Mouse (Mus musculus) stomach, embryonic 16.5 days (tissue): ENCODE results near the gene Gm45799. TPM values are rescaled to one million over a fixed set of nuclear protein-coding genes. Genes with fewer than 3 reads are reported as not detected.
A peak's percentile ranks its signal among the peaks of the same experiment; 100 is the strongest.

ENCODE experiments used
- ATAC-seq: fragments of 200-750 bp; cut with Nextera tagmentation; 2 replicates; pipeline ENCODE4 v1.8.0; 2017; ENCODE audit warnings: moderate number of reproducible peaks, moderate TSS enrichment; ENCODE audit not compliant: insufficient read depth, low FRiP score
- H3K27ac ChIP-seq: fragments of 300-500 bp; sonication (generic); 2 replicates; pipeline ENCODE4 v1.5.1; 2014; ENCODE audit warnings: low read length
- H3K27me3 ChIP-seq: fragments of 300-500 bp; sonication (generic); 2 replicates; pipeline ENCODE4 v1.6.1; 2014; ENCODE audit warnings: low read length, control low read depth, mixed read lengths; ENCODE audit not compliant: control insufficient read depth, insufficient read depth
- H3K36me3 ChIP-seq: fragments of 300-500 bp; sonication (generic); 2 replicates; pipeline ENCODE4 v1.6.1; 2014; ENCODE audit warnings: low read length; ENCODE audit not compliant: control insufficient read depth, insufficient read depth
- H3K4me1 ChIP-seq: fragments of 300-500 bp; sonication (generic); 2 replicates; pipeline ENCODE4 v1.6.1; 2014; ENCODE audit warnings: low read length, control low read depth, mixed read lengths; ENCODE audit not compliant: control insufficient read depth, insufficient read depth
- H3K4me2 ChIP-seq: fragments of 300-500 bp; sonication (generic); 2 replicates; pipeline ENCODE4 v1.6.1; 2014; ENCODE audit warnings: low read depth, low read length, mixed read lengths
- H3K4me3 ChIP-seq: fragments of 300-500 bp; sonication (generic); replicated peaks from 2 replicates; pipeline ENCODE4 v1.5.1; 2014; ENCODE audit warnings: mild to moderate bottlenecking, low read length
- H3K9ac ChIP-seq: fragments of 300-500 bp; sonication (generic); 2 replicates; pipeline ENCODE4 v1.6.1; 2014; ENCODE audit warnings: low read length
- H3K9me3 ChIP-seq: fragments of 300-500 bp; sonication (generic); replicated peaks from 2 replicates; pipeline ENCODE4 v1.6.1; 2016; ENCODE audit warnings: low read length, control low read depth; ENCODE audit not compliant: control insufficient read depth
- WGBS: fragments of 180-500 bp; shearing (Covaris S2); extraction: QIAGEN DNeasy Blood & Tissue Kit; methylation state at CpG from one replicate; pipeline ENCODE4 v1.1.7; 2014; 5-methylcytosine and 5-hydroxymethylcytosine counted together
- polyA plus RNA-seq: library from polyadenylated mRNA; unstranded; fragments of >200 nt; fragmentation: Nextera tagmentation; extraction: Ambion mirVana; gene quantifications from 2 replicates; pipeline ENCODE4 v1.2.1, GENCODE M21; 2015

The Gm45799 gene
- polyA plus RNA-seq, 1 experiment from 2014 or later: 21.1 TPM

DNA sequence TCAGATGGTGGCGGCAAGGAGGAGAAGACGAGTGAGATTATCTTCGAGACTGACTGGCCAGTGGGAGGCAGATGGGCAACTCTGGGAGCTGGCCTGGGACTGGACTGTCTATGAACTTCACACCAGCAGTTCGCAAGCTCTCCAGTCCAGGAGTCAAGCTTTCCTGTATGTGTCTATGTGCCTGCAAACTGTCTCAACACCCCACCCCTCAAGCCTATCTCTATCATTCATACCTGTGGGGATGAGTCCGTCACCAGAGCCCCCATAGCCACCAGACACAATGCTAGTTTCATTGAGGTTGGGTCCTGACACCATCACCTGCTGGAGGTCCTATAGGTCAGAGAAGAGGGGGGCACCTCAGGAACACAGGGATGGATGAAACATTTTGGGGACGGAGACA lies 1.6 kb upstream of the Gm45799 start:
- no peak overlapping the region for H3K9ac ChIP-seq
- 95% methylated on average over 6 of the region's 6 CpGs for WGBS
- no peak overlapping the region for H3K4me2 ChIP-seq
- H3K9me3 ChIP-seq: no peaks in the 10 kb centered on the region
- no peak overlapping the region for H3K27ac ChIP-seq
- H3K27me3 ChIP-seq: no peaks in the 10 kb centered on the region
- no peak for ATAC-seq
- H3K4me3 ChIP-seq: no peak overlapping the region
- no peaks in the 10 kb centered on the region for H3K36me3 ChIP-seq
- peaks cover 16% of the 10 kb centered on the region for H3K4me1 ChIP-seq

DNA sequence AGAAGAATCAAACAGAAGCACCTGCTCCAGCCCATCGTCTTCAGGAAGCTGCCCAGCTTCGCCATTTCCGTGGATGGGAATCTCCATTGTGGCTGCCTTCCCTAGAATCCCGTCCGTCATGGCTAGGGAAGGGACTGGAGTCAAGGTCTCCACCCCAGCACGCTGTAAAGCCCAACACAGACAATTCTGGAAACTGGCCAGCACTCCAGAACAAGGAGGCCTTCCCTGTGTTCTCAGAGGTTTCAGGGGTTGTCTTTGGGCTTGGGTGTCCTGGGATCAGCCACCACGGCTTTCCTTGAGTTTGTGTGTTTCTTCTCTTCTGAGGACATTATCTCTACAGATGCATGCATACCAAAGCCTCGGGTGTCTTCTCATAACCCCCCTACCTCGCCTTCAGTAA lies 1.0 kb upstream of the Gm45799 start:
- H3K36me3 ChIP-seq: no peaks in the 10 kb centered on the region
- WGBS: 65% methylated on average over 9 of the region's 9 CpGs

DNA sequence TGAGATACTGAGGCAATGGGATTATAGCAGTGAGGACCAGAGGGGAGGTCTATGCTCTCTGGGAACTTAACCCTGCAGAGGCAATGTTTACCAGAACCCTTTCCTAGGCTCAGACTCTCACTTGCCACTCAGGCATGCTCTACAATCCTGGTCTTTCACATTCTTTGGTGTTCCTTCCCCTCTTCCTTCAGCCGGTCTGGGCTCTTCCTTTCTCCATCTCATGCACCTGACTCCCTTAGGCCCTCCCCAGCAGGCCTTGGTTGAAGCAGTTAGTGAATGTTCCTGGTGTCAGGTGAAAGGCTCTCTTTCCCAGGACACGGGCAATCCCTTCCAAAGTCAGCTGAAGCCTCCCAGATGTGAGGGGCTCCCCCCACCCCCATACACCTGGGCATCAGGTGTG lies 596 bp upstream of the Gm45799 start, which contains the start of gene Timm10b:
TSS of gene Timm10b (plus strand) at position 301 of the 400 bp plus-strand sequence.
- Histone ChIP-seq H3K9ac (peak within 1 kb of the TSS; percentile 91), H3K36me3 (no peaks in the 10 kb centered on the region), H3K4me3 (peak within 1 kb of the TSS; percentile 84), H3K4me2 (peak within 1 kb of the TSS; percentile 87), H3K9me3 (no peaks in the 10 kb centered on the region), H3K27me3 (no peaks in the 10 kb centered on the region), H3K27ac (peak within 1 kb of the TSS; percentile 90), H3K4me1 (peaks cover 16% of the 10 kb centered on the region)
- 0% methylated on average over 2 of the region's 2 CpGs for WGBS
- peak; percentile 4 for ATAC-seq

More for the DNA sequence above, 1.0 kb upstream of the Gm45799 start:
- peak overlapping the region; percentile 84 for H3K4me3 ChIP-seq
- H3K9me3 ChIP-seq: no peaks in the 10 kb centered on the region
- H3K27ac ChIP-seq: 0 out of 2 replicates have a peak overlapping the region, but pooled peaks have one; percentile 42
- no peaks in the 10 kb centered on the region for H3K27me3 ChIP-seq
- ATAC-seq: no peak
- H3K9ac ChIP-seq: peak overlapping the region; percentile 91
- peak overlapping the region; percentile 87 for H3K4me2 ChIP-seq
- H3K4me1 ChIP-seq: peaks cover 16% of the 10 kb centered on the region

DNA sequence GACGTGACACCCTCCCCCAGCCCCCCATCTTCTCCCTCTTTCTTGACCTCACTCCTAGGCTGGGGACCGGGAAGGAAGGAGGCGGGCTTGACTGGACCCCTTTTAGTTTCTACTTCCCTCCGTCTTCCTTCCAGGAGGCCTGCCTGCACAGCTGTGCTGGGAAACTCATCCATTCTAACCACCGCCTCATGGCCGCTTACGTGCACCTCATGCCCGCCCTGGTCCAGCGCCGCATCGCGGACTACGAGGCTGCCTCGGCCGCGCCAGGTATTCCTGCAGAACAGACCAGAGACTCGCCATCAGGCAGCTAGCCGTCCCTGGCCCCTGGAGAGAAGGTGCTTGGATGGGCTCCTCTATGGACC lies 523 bp downstream of the Gm45799 start:
- Histone ChIP-seq H3K4me2 (peak overlapping the region; percentile 87), H3K27me3 (no peaks in the 10 kb centered on the region), H3K9ac (peak overlapping the region; percentile 77), H3K27ac (peak overlapping the region; percentile 90), H3K36me3 (no peaks in the 10 kb centered on the region), H3K9me3 (no peaks in the 10 kb centered on the region), H3K4me1 (peaks cover 16% of the 10 kb centered on the region), H3K4me3 (peak overlapping the region; percentile 84)
- ATAC-seq: no peak; the same call in 1 of the 2 replicates
- 0% methylated on average over 18 of the region's 18 CpGs for WGBS

DNA sequence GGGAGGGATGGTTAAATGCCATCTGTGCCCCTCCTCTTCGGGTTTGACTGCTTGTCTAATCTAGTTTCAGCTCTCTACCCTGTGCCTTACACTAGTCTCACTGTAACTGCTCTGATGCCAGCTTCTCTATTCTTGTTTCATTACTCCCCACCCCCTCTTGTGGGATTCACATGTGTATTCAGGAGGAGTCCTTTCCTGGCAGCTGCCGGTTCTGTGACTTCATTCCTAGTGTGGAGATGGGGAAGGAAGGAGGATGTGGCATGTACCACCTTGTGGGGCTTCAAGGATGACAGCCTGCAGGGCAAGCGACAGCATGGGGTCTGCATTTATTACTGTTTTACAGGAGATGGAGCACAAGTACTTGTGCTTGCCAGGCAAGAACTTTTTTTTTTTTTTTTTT lies 1.6 kb downstream of the Gm45799 start:
- 0 out of 2 replicates have a peak overlapping the region, but pooled peaks have one; percentile 9 for H3K9ac ChIP-seq
- no peak for ATAC-seq
- peaks cover 16% of the 10 kb centered on the region for H3K4me1 ChIP-seq
- no peaks in the 10 kb centered on the region for H3K27me3 ChIP-seq
- no peak overlapping the region; the same call in 1 of the 2 replicates for H3K4me2 ChIP-seq
- no peaks in the 10 kb centered on the region for H3K9me3 ChIP-seq
- H3K4me3 ChIP-seq: no peak overlapping the region
- H3K27ac ChIP-seq: peak overlapping the region; percentile 28; the same call in 1 of the 2 replicates
- no peaks in the 10 kb centered on the region for H3K36me3 ChIP-seq
- 73% methylated on average over 3 of the region's 3 CpGs for WGBS

DNA sequence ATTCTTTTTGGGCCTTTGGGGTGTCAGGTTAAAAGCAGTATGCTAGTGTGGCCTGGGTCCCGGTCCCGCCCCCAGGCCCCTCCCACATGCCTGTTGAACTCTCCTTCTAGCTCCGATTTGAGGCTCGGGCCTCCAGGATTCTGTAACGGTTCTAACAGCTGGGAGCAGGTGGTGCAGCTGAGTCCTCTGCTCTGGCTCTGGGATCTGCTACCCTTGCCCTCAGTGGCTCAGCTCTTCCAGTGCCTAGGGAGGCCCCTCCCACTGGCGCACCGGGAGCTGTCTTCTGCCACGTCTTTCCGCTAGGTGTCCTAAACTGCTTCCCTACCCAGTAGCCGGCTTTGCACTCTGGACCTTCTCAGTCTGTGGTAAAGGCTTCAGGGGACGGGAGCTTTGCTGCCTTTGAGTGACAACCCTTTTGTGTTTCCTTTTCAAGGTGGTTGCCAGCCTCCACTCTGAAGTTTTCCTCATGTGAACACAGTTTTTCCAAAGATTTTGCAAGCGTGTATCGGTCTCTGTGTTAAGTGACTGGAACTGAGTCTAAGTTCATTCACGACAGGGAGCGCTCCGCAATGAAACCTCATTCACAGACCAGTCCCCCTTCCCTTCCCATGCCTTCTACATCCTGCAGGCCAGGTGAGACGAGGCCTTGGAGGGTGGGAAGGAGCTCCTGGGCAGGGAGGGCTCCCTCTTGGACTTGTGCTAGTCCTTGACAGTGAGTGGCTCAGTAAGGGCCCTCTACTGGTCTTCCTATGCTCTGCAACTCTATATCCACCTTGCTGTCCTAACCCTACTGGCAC lies 10.5 kb downstream of the Gm45799 start, which contains the start of gene Dnhd1:
TSS of gene Dnhd1 (plus strand) at position 189 of the 797 bp plus-strand sequence.
- ATAC-seq: peak; percentile 93
- WGBS: 2% methylated on average over 17 of the region's 17 CpGs
- H3K4me1 ChIP-seq: peaks cover 4% of the 10 kb centered on the region; the same call in 1 of the 2 replicates

DNA sequence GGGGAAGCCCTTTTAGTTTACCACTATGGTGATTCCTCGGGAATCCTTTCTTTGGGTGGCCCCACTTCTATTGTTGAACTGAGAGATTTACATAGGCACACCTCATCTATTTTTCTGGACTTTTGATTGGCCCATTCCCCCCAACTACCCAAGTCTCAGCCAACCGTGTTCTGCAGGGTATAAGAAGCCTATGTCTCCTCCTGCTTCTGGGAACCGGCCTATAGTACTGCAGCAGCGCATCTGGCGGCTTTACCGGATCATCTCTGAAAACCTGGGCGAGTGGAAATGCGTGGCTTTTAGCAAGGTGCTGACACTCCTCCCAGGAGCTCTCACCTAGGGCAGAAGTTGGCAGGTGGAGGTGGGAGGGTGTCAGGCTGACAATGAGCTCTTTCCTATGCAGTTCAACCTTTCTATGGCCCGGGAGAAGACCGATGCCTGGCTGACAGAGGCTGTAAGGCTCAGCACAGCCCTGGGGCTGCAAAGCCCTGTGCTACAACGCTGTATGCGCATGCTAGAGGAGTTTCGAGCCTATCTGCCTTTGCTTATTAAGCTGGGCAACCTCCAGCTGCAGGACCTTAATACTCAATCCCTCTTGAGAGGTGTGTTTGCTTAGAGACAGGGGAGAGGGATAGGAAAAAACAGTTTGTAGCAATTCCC lies 45.3 kb downstream of the Gm45799 start:
- Histone ChIP-seq H3K4me2 (peak overlapping the region; percentile 27), H3K36me3 (no peaks in the 10 kb centered on the region), H3K4me1 (no peaks in the 10 kb centered on the region), H3K4me3 (no peak overlapping the region), H3K27ac (no peak overlapping the region), H3K9me3 (no peaks in the 10 kb centered on the region), H3K27me3 (no peaks in the 10 kb centered on the region), H3K9ac (no peak overlapping the region)
- ATAC-seq: no peak
- WGBS: 14% methylated on average over 13 of the region's 13 CpGs

More for the DNA sequence above, 10.5 kb downstream of the Gm45799 start, which contains the start of gene Dnhd1:
- Histone ChIP-seq H3K9me3 (no peaks in the 10 kb centered on the region), H3K36me3 (no peaks in the 10 kb centered on the region), H3K9ac (peak within 1 kb of the TSS; percentile 64), H3K27me3 (no peaks in the 10 kb centered on the region), H3K4me2 (peak within 1 kb of the TSS; percentile 82), H3K4me3 (peak within 1 kb of the TSS; percentile 38), H3K27ac (peak within 1 kb of the TSS; percentile 53; the same call in 1 of the 2 replicates)

DNA sequence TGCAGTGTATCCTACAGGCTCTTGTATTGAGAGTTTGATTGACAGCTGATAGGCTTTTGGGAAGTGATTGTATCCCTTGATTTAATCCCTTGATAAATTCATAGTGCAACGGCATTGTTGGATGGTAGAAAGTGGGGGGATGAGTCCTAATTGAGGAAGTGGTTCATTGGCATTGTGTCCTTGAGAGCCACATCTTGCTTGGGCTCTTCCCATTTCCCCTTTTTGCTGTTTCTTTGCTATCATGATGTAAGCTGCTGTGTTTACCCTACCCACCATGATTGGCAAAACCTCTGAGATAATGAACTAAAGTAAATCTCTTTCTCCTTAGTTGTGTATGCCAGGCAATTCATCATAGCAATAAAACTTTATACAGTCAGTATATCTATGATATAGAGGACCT lies 50.5 kb downstream of the Gm45799 start:
- Histone ChIP-seq H3K9me3 (no peaks in the 10 kb centered on the region), H3K9ac (no peak overlapping the region), H3K4me3 (no peak overlapping the region), H3K4me2 (no peak overlapping the region), H3K36me3 (no peaks in the 10 kb centered on the region), H3K27me3 (no peaks in the 10 kb centered on the region), H3K4me1 (no peaks in the 10 kb centered on the region), H3K27ac (no peak overlapping the region)
- no peak for ATAC-seq
- 57% methylated on average over 1 of the region's 1 CpGs for WGBS

DNA sequence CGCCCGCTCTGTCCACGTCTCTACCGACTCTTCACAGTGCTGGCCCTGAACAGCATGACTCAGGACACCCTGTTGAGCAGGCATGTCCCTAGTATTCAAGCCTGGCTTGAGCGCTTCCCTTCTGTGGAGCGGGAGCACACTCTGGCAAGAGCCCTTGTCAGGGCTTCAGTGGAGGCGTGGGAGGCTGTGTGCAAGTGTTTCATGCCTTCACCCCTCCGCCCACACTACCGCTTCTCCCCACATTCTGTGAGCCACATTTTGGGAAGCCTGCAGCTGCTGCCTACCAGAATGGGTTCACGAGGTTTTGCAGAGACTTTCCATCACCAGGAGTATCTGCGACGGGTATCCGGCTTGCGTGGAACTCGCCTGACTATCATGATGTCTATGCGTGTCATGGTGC lies 62.8 kb downstream of the Gm45799 start:
- Histone ChIP-seq H3K4me3 (no peak overlapping the region), H3K4me1 (no peaks in the 10 kb centered on the region), H3K4me2 (no peak overlapping the region), H3K9me3 (no peaks in the 10 kb centered on the region), H3K9ac (no peak overlapping the region), H3K27me3 (no peaks in the 10 kb centered on the region), H3K27ac (no peak overlapping the region), H3K36me3 (no peaks in the 10 kb centered on the region)
- WGBS: 82% methylated on average over 16 of the region's 16 CpGs
- no peak for ATAC-seq
